Mouse (Mus musculus) heart, adult 18-20 months (tissue): ENCODE results near the gene Flvcr2. TPM values are rescaled to one million over a fixed set of nuclear protein-coding genes. Genes with fewer than 3 reads are reported as not detected.

Source experiments
- DNase-seq, 2 experiments: peaks; one replicate each; pipeline ENCODE4 v3.0.0; 2021 to 2022; ENCODE audit warnings: mixed read lengths in 1 of 2
- total RNA-seq, 2 experiments: library from RNA; stranded (reverse); gene quantifications; 2 replicates each; pipeline ENCODE4 v1.2.3; 2021

Flvcr2 gene
- total RNA-seq, 2 experiments from 2014 or later, result 2.2 to 3.2 TPM

GRCm38 (mm10) chr12:85795551-85795950 is 49.2 kb downstream of the Flvcr2 start:
- DNase-seq, result no peak

DNA sequence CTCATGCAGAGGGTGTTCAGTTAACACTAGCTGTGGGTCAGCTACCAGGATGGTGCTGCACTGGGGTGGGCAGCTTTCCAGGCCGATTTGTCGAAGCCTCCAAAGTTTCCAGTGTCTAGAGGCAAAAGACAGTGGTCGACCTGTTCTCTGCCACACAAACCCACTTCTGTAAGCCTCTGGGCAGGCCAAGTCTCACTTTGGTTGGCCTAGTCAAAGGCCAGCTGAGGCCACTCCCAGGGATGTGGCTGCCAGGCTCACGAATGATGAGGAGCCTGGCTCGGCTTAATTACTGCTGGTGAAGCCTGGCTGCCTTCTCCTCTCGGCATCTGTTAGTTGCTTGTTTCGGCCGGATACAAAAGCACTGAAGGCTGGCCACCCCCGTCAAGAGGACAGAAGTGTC is 53.7 kb downstream of the Flvcr2 start:
- no peak for DNase-seq

GRCm38 (mm10) chr12:85809726-85810125 is 63.4 kb downstream of the Flvcr2 start:
- no peak for DNase-seq

DNA sequence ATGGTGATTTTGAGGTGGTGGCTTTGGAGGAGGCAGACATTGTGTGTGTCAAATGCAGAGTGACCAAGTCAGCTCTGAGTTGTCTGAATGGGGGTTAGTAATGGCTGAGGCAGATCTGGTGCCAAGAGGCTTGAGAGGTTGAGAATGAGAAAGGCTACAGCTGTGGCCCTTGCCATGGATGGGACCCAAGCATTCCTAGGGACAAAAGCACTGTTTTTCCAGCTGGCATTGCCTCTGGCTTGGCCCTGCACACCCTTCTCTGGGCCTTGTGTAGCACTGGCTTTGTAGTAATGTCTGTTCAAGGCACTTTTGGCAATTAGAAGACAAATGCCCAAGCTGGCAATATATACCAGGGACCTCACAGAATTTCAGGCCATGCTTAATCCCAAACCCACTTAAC is 64.6 kb downstream of the Flvcr2 start:
- no peak for DNase-seq

- DNase-seq, result no peak
Measured at GRCm38 (mm10) chr12:85811676-85812075, 65.3 kb downstream of the Flvcr2 start.

GRCm38 (mm10) chr12:85813599-85813998 is 67.3 kb downstream of the Flvcr2 start:
- peak; percentile 62 to 85 for DNase-seq

DNA sequence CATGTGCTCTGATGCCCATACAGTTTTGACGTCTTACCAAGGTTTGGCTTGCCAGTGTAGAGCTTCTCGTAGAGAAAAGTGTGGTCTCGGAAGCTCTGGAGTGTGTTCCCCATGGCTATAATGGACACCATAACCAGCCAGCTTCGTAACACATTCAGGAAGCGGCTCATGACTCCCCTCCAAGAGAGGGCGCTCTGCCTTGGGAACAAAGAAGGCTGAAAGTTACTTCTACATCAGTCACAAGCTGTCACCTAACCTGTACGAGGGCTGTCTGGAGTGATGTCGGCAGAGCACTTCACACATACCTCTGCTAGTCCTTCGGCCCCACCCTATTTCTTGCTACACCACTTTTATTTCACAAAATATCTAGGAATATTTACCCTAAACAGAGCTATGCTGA is 75.7 kb downstream of the Flvcr2 start:
- DNase-seq, result no peak

GRCm38 (mm10) chr12:85824438-85825264 is 78.3 kb downstream of the Flvcr2 start, which contains the start of the genes Erg28 and Ttll5:
Gene Erg28 (minus strand): TSS chr12:85824550.
Gene Ttll5 (plus strand): TSS chr12:85824659.
- peak; percentile 95 to 96 for DNase-seq

DNA sequence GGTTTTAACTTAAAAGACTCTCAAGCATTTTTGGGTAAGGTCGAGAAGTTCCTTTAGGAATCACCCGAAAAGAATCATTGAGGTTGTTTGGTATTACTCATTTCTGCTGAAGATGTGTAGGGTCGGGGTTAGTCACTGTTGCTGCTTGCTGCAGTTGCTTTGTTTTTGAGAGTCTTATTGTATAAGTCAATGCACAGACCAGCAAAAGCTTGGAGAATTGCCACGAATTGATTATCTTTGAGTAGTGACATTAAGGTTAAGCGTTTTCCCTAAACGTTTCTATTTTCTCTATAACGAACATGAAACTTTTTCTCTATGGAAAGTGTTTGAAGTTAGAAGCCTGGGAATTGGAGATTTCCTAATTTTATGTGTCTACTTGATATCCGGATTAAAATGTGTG is 79.0 kb downstream of the Flvcr2 start:
- no peak for DNase-seq

- no peak for DNase-seq
Measured at GRCm38 (mm10) chr12:85825822-85826221, 79.5 kb downstream of the Flvcr2 start.

GRCm38 (mm10) chr12:85828856-85829255 is 82.5 kb downstream of the Flvcr2 start:
- DNase-seq, result no peak

- DNase-seq, result no peak
Measured at GRCm38 (mm10) chr12:85829866-85830265, 83.5 kb downstream of the Flvcr2 start.

- peak; percentile 56 to 58 for DNase-seq
Measured at GRCm38 (mm10) chr12:85830691-85831090, 84.4 kb downstream of the Flvcr2 start.

- DNase-seq, result no peak
Measured at GRCm38 (mm10) chr12:85834543-85834942, 88.2 kb downstream of the Flvcr2 start.

DNA sequence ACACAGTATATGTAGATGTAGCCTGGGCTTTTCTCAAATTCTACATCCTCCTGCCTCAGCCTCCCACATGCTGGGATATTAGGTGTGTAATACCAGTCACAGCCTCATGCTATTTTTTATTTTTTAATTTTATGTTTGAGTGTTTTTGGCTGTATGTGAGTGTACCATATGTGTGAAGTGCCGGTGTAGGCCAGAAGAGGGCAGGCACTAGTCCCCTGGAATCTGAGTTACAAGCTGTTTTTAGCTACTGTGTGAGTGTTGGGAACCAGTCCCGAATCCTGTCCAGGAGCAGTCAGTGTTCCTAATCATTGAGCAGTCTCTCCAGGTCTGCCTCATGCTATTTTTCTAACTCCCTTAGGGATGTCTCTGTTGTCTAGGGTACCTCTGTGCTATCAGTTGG is 91.4 kb downstream of the Flvcr2 start:
- DNase-seq, result no peak

DNA sequence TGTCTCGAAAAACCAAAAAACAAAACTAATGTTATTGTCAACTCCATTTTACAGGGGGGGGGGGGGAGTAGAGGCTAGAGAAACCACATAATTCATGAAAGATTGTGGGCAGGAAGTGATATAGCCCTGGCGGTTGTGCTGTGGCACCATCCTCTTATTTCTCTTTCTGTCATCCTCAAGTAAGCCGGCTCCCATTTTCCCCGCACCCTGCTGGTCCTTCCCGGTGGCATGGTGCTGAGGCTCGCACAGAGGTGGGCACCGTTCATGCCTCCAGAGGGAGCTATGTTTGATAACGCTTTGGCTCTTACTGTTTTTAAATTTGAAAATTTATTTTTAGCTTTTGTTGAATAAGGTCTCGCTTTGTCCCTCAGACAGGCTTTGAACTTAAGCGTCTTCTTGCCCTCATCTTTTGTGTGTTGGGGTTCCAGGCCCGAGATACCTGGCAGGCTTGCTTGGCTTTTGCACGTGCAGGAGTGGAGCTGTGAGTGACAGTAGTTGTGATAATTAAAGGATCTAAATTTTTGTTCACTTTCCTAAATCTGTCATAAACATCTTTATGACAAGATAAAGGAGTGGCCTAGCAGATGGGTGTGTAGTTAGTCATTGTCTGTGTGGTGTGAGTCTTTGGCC is 93.1 kb downstream of the Flvcr2 start:
- no peak for DNase-seq

GRCm38 (mm10) chr12:85848164-85848958 is 102.0 kb downstream of the Flvcr2 start:
- DNase-seq, result peak; percentile 43 to 52

DNA sequence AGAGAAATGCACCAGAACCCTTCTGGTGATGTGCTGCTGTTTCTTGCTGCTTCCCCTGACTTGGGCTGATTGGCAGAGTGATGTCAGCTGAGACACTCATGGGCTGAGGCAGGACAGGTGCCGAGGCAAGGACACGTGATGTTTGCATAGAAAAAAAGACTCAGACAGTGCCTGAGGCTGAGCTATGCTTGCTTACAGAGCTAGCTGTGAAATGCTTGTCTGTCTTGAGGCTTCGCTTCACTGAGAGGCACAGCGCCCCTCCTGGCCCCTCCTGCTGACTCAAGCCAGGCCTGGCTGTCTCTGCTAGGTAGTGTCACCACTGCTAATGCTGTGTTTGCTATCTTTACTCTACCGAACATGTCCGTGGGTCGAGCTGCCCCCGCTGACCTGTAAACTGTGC is 104.3 kb downstream of the Flvcr2 start:
- no peak for DNase-seq

GRCm38 (mm10) chr12:85853836-85854235 is 107.5 kb downstream of the Flvcr2 start:
- DNase-seq, result no peak

DNA sequence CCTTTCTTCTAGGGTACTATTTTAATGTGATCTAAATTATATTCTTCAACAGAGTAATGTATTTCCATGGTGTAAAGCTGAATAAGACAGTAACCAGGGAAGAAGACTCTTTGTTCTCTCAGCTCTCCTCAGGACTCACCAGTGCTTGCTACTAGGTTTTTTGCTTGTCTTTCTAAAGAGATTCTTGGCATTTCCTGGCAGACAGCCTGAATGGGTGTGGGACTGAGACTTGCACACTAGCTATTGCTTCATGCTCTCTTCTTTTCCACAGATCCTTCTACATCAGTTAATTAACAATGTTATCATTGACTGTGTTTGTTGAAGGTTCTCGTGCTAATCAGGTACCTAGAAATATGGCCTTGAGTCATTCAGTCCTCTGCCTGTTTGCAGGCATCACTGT is 107.9 kb downstream of the Flvcr2 start:
- DNase-seq, result peak in 1 of 2 experiments; percentile 17

GRCm38 (mm10) chr12:85857300-85857699 is 111.0 kb downstream of the Flvcr2 start:
- DNase-seq, result no peak

GRCm38 (mm10) chr12:85859111-85859510 is 112.8 kb downstream of the Flvcr2 start:
- DNase-seq, result no peak
